Mouse (Mus musculus): ENCODE measurements around the gene Ppp1r26. TPM values are rescaled to one million over a fixed set of nuclear protein-coding genes. Genes with fewer than 3 reads are reported as not detected.

The Ppp1r26 gene
- polyA plus RNA-seq, 1 experiment = not detected

DNA sequence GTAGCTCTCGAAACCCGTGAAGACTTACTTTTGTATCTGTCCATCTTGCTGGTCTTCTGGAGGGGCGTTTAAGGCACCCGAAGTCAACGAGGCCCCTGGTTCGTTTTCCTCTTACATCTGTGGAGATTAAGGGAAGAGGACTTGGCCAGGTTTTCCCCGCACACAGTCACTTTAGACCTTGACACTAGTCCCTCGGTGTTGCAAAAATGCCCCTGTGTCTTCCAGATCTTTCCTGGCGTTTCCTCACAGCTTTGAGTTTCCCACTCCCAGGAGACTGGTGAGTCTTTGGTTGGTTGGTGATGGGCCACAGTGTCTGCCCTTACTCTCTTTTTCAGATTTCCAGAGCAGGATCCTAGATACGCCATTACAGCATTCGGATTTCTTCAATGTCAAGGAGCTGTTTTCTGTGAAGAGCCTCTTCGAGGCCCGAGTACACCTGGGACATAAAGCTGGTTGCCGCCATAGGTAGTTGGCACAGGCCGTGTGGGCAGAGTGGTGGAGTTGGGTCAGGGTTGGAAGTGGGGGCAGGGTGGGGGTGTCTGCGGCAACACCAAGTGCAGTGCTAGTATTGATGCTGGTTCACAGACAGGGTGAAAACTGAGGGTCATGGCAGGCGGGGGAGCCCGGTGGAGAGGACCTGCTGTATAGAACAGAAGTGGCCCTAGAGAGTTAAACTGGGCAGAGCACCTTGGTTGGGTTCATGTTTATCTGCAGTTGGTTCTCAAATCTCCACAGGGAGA is 22.1 kb downstream of the Ppp1r26 start:
- TF ChIP-seq GATA1 (IDR thresholded peaks at IDR 0.05; ENCODE audit: low read length) = no peak

GRCm38 (mm10) chr2:28469461-28469860 is 22.9 kb downstream of the Ppp1r26 start:
- no peak for TF ChIP-seq GATA1 (IDR thresholded peaks at IDR 0.05; ENCODE audit: low read length)

DNA sequence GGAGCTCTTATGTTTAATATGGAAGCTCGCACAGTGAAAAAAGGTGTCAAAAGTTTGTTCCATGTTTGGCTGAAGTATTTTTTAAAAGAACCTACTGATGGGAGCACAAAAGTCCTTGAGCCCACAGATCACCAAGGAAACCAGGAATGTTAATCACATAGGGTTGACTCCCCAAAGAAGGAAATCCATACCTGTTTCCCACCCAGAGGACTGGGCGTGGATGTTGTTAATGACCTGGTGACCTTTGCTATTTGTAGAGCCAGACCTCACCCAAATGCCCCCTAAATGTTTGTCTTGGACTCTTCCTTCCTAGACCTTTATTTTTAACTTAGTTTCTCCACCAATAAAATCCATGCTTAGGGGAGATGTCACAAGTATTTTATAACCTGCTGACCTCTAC is 24.0 kb downstream of the Ppp1r26 start:
- no peak for TF ChIP-seq GATA1 (IDR thresholded peaks at IDR 0.05; ENCODE audit: low read length)

DNA sequence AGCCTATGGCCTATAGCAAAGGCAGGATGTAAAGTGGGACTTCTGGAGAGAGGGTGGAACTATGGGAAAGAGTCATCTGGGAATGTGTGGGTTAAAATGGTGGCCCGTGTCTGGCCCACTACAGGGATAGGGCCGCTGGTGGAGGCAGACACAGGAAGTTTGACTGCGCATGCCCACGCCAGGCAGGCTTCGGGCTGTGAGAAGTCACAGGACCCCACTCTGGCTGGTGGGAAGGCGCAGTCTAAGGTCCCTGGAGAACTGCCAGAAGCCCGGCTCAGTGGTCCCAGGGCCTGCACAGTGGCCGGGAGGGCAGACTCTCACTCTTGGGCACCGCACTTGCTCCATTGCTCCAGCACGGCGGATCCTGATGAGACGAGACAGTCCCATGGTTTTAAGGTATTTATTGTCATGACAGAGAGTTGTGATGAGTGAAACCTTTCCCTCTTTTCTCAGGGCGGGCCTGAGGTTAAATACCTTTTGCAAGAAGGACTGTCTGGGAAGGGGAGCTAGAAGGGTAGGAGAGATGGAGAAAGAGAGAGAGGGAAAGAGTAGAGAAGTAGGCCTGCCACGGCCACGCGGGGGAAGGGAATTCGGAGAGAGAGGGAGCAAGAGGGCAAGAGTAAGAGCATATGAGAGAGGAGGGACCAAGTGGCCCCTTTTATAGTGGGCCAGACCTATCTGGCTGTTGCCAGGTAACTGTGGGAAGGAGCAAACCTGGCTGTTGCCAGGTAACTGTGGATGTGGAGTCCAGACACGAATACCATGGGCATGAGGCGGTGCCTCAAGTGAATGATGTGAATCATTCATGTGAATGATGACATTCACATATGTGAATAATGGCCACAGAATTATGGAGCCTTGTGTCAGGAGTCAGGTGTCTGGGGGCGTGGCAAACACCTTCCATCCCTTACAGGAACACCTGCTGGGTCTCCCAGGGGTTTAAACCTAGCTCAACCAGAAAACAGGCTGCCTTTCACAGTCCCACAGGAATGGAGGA is 32.9 kb downstream of the Ppp1r26 start:
- no peak for TF ChIP-seq GATA1 (IDR thresholded peaks at IDR 0.05; ENCODE audit: low read length)

DNA sequence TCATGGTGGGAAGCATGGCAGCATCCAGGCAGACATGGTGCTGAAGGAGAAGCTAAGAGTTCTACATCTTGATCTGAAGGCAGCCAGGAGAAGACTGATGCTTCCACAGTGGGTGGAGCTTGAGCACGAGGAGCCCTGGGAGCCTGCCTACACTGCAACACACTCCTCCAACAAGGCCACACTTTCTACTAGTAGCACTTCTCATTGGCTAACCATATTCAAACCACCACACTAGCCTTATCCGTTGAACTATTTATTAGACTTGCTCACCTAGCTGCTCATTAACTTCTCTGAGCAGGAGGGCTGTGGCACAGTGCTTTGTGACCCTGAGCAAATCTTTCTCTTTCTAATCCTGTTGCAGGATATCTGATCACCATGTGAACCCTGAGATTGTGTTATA is 37.3 kb downstream of the Ppp1r26 start:
- no peak for TF ChIP-seq GATA1 (IDR thresholded peaks at IDR 0.05; ENCODE audit: low read length)

DNA sequence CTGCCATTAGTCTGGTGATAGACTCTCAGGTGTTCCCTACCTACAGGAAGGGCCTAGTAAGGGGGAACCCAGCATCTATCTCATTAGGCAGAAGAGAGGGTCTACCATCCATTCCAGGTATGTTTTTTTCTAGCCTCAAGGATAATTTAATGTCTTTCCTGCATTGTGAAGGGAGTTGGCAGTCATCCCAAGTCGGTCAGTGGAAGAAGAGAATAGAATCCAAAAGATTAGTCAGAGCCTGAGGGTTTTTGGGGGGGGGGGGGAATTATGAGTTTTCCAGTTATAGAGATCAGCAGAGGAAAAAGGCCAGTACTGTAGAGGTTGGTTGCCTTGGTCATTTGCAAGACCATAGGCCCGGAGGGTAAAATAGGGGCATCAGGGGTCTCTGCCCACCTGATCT is 47.9 kb downstream of the Ppp1r26 start:
- TF ChIP-seq GATA1 (IDR thresholded peaks at IDR 0.05; ENCODE audit: low read length) = no peak

DNA sequence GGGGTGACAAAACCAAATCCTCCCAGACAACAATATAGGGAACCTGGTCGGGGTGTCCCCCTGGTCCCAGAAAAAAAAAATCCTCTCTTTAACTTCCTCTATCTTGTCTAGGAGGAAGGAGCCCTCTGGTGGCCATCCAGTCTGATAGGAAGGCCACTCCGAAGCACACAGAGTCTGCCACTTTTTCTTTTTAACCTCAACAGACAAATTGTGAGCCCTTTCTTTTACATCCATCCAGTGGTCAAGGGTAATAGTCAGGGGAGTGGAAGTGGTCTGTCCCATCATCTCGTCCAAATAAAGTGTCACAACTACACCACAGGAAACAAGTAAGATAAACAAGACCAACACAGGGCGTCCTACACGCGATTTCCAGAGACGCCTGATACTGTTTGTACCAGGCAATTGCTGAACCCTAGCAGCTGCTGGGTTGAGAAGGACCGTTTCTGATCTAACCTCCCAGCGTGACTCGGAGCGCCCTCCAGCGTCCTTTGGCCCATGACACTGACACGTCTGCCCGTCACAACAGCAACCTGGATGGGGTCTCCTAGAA is 48.7 kb downstream of the Ppp1r26 start:
- TF ChIP-seq GATA1 (IDR thresholded peaks at IDR 0.05; ENCODE audit: low read length) = no peak

- no peak for TF ChIP-seq GATA1 (IDR thresholded peaks at IDR 0.05; ENCODE audit: low read length)
These were observed 49.4 kb downstream of the Ppp1r26 start for GRCm38 (mm10) chr2:28495801-28496595.

- no peak for TF ChIP-seq GATA1 (IDR thresholded peaks at IDR 0.05; ENCODE audit: low read length)
These were observed 50.1 kb downstream of the Ppp1r26 start, which contains the start of gene Gbgt1 for GRCm38 (mm10) chr2:28496671-28497070. TSS of gene Gbgt1 (plus strand) at chr2:28496891.

DNA sequence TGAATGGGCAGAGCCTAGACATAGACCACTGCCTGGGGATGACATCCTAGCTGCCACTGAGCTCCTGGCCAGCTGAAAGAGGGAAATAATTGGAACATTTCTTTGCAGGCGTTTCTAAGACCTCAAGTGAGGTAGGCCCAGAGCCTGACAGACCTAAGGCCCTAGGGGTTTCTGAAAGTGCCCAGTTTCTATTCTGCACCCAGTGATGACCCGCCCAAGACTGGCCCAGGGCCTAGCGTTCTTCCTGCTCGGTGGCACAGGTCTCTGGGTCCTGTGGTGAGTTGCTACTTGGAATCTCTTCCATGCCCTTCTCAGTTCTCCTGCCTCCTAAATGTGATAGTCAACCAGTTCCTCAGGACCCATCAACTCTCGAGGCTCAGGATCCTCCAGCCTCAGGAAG is 51.0 kb downstream of the Ppp1r26 start:
- TF ChIP-seq GATA1 (IDR thresholded peaks at IDR 0.05; ENCODE audit: low read length) = no peak

DNA sequence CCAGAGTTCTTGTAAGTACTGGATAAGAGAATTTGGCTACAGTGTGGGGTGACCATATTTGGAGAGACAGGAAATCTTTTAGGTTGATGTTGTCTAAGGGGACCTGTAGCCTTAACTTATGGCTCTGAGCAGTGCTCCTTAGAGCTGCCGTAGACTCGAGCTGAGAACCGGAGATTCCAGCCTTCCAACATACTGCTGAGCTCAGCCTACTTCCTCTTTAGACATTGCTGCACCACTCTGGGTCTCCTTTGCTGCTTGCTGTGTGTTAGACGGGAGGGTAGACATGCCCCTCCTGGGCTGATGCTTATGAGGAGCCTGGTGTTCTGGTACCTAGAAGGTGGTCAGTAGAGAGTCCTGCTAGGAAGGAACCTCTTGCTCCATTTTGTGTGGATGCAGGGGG is 51.8 kb downstream of the Ppp1r26 start:
- TF ChIP-seq GATA1 (IDR thresholded peaks at IDR 0.05; ENCODE audit: low read length) = no peak

DNA sequence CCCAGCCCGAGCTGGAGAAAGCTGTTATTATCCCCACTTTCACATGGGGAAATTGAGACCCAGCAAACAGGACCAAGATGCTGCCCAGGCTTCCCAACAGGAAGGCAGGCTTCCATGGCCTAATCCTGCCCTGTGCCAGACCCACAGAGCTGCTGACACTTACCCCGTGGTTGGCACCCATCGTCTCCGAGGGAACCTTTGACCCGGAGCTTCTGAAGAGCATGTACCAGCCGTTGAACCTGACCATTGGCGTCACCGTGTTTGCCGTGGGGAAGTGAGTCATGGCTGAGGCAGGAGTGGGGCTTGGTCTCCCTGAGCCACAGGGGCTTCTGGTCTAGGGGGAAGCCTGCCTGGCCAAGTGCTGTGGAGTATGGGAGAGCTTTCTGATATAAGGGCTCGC is 56.4 kb downstream of the Ppp1r26 start:
- no peak for TF ChIP-seq GATA1 (IDR thresholded peaks at IDR 0.05; ENCODE audit: low read length)

DNA sequence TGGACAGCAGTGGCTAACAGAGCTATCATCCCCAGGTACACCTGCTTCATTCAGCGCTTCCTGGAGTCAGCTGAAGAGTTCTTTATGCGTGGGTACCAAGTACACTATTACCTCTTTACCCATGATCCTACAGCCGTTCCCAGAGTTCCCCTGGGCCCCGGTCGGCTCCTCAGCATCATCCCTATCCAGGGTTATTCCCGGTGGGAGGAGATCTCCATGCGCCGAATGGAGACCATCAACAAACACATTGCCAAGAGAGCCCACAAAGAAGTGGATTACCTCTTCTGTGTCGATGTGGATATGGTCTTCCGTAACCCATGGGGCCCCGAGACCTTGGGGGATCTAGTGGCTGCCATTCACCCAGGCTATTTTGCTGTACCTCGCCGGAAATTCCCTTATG is 58.1 kb downstream of the Ppp1r26 start:
- no peak for TF ChIP-seq GATA1 (IDR thresholded peaks at IDR 0.05; ENCODE audit: low read length)

Other genes with a start within 250 kb of the Ppp1r26 start
- 0.35 and 0.44 TPM in 2 replicates for gene 1700007K13Rik, start 19.5 kb downstream of the Ppp1r26 start, polyA plus RNA-seq (2012)
- 67.7 and 92.9 TPM in 2 replicates for gene Mrps2, start 21.3 kb downstream of the Ppp1r26 start, polyA plus RNA-seq (2012)
- gene Gbgt1, start 50.1 kb downstream of the Ppp1r26 start, polyA plus RNA-seq (2012) = not detected in 2 replicates
- gene Gm10134, start 59.3 kb downstream of the Ppp1r26 start, polyA plus RNA-seq (2012) = not detected in 2 replicates
- gene Ralgds, start 66.3 kb downstream of the Ppp1r26 start, polyA plus RNA-seq (2012) = not detected in 2 replicates
- gene Cel, start 116.6 kb downstream of the Ppp1r26 start, polyA plus RNA-seq (2012) = not detected in 2 replicates
- 17.8 and 20.5 TPM in 2 replicates for gene Gtf3c5, start 137.0 kb downstream of the Ppp1r26 start, polyA plus RNA-seq (2012)
- 391 and 491 TPM in 2 replicates for gene Gfi1b, start 175.2 kb downstream of the Ppp1r26 start, polyA plus RNA-seq (2012)
- gene Tsc1, start 194.4 kb downstream of the Ppp1r26 start, polyA plus RNA-seq (2012) = 4.1 and 6.5 TPM in 2 replicates

Measured in G1E-ER4 (cell line).